Mouse (Mus musculus): ENCODE results near the gene Nr2f6.

Nr2f6 gene

GRCm38 (mm10) chr8:71388267-71388666 is 6.5 kb upstream of the Nr2f6 start:
- DNase-seq: no peak

GRCm38 (mm10) chr8:71385212-71385835 is 3.6 kb upstream of the Nr2f6 start:
- DNase-seq: no peak

GRCm38 (mm10) chr8:71383860-71384259 is 2.1 kb upstream of the Nr2f6 start:
- no peak for DNase-seq

- DNase-seq: no peak
Observed at GRCm38 (mm10) chr8:71383396-71383795, 1.6 kb upstream of the Nr2f6 start.

- peak; percentile 63 to 78 for DNase-seq
Observed at GRCm38 (mm10) chr8:71381971-71382961, 506 bp upstream of the Nr2f6 start.

- no peak for DNase-seq
Observed at GRCm38 (mm10) chr8:71380178-71381171, 1.3 kb downstream of the Nr2f6 start.

GRCm38 (mm10) chr8:71379512-71380075 is 2.2 kb downstream of the Nr2f6 start:
- no peak for DNase-seq

GRCm38 (mm10) chr8:71379008-71379407 is 2.8 kb downstream of the Nr2f6 start:
- DNase-seq: no peak

GRCm38 (mm10) chr8:71376423-71377030 is 5.2 kb downstream of the Nr2f6 start:
- no peak for DNase-seq

- peak; percentile 48 to 65 for DNase-seq
Observed at GRCm38 (mm10) chr8:71375581-71376422, 6.0 kb downstream of the Nr2f6 start.

GRCm38 (mm10) chr8:71374616-71375206 is 7.0 kb downstream of the Nr2f6 start:
- no peak for DNase-seq

- DNase-seq: no peak
Observed at GRCm38 (mm10) chr8:71373000-71373399, 8.8 kb downstream of the Nr2f6 start.

GRCm38 (mm10) chr8:71372427-71372826 is 9.3 kb downstream of the Nr2f6 start:
- no peak for DNase-seq

- DNase-seq: peak; percentile 97 to 99
Observed at GRCm38 (mm10) chr8:71371236-71371848, 10.4 kb downstream of the Nr2f6 start, which contains the start of gene Ocel1. Ocel1 (plus strand) TSS chr8:71371298.

- DNase-seq: no peak
Observed at GRCm38 (mm10) chr8:71370711-71371235, 11.0 kb downstream of the Nr2f6 start.

GRCm38 (mm10) chr8:71369040-71369718 is 12.6 kb downstream of the Nr2f6 start:
- no peak for DNase-seq

GRCm38 (mm10) chr8:71368366-71368765 is 13.4 kb downstream of the Nr2f6 start:
- DNase-seq: no peak

- DNase-seq: peak in 1 of 2 experiments; percentile 28
Observed at GRCm38 (mm10) chr8:71367529-71368176, 14.1 kb downstream of the Nr2f6 start.
